ENCODE assay signal across 38 mouse cellular contexts in genomic region chr19:12613646-12614045, GRCm38 (mm10). TPM values are rescaled to one million over a fixed set of nuclear protein-coding genes. Genes with fewer than 3 reads are reported as not detected.
"Had no signal": no experiment of that assay in that cellular context is flagged by ENCODE, and none has a peak within 500 bp of the region (broad histone marks: within the 10 kb centered on the region; RNA-seq: fewer than 3 reads in every experiment).

No protein-coding gene starts in this region.

- H3K9ac ChIP-seq: embryonic facial prominence, embryonic 12.5 days; embryonic facial prominence, embryonic 13.5 days; embryonic facial prominence, embryonic 15.5 days; forebrain, embryonic 12.5 days; forebrain, embryonic 13.5 days; forebrain, embryonic 15.5 days; forebrain, postnatal 0 days had no signal

- H3K9me3 ChIP-seq: embryonic facial prominence, embryonic 10.5 days; embryonic facial prominence, embryonic 12.5 days; embryonic facial prominence, embryonic 13.5 days; embryonic facial prominence, embryonic 15.5 days; forebrain, embryonic 10.5 days; forebrain, embryonic 12.5 days; forebrain, embryonic 13.5 days; forebrain, embryonic 15.5 days had no signal

- H3K27ac ChIP-seq: embryonic facial prominence, embryonic 10.5 days; embryonic facial prominence, embryonic 12.5 days; embryonic facial prominence, embryonic 13.5 days; embryonic facial prominence, embryonic 15.5 days; forebrain, embryonic 10.5 days; forebrain, embryonic 12.5 days; forebrain, embryonic 13.5 days; forebrain, embryonic 15.5 days; gastrocnemius, adult 2 months had no signal

- H3K4me1 ChIP-seq: embryonic facial prominence, embryonic 10.5 days; embryonic facial prominence, embryonic 12.5 days; embryonic facial prominence, embryonic 13.5 days; embryonic facial prominence, embryonic 15.5 days; forebrain, embryonic 10.5 days; forebrain, embryonic 12.5 days; forebrain, embryonic 13.5 days; forebrain, embryonic 15.5 days had no signal

- H3K36me3 ChIP-seq: embryonic facial prominence, embryonic 10.5 days; embryonic facial prominence, embryonic 12.5 days; embryonic facial prominence, embryonic 13.5 days; embryonic facial prominence, embryonic 15.5 days; forebrain, embryonic 10.5 days; forebrain, embryonic 12.5 days; forebrain, embryonic 15.5 days had no signal

- H3K27me3 ChIP-seq: embryonic facial prominence, embryonic 12.5 days; embryonic facial prominence, embryonic 13.5 days; embryonic facial prominence, embryonic 15.5 days; forebrain, embryonic 12.5 days; forebrain, embryonic 13.5 days; forebrain, embryonic 15.5 days had no signal

- H3K4me3 ChIP-seq: embryonic facial prominence, embryonic 10.5 days; embryonic facial prominence, embryonic 12.5 days; embryonic facial prominence, embryonic 13.5 days; embryonic facial prominence, embryonic 15.5 days; erythroblast, embryonic 14.5 days; forebrain, embryonic 10.5 days; forebrain, embryonic 12.5 days; forebrain, embryonic 13.5 days; forebrain, embryonic 15.5 days; gastrocnemius, adult 2 months had no signal

- H3K4me2 ChIP-seq: embryonic facial prominence, embryonic 12.5 days; embryonic facial prominence, embryonic 13.5 days; embryonic facial prominence, embryonic 15.5 days; forebrain, embryonic 12.5 days; forebrain, embryonic 13.5 days; forebrain, embryonic 15.5 days had no signal

- DNase-seq: cerebellum, adult 2 months; cerebellum, adult 8-10 months; cerebellum, adult 9-10 months; cerebellum, adult 9-11 months; cerebellum, postnatal 10 days; cerebellum, postnatal 14 days; cerebellum, postnatal 25 days; cerebellum, postnatal 36 days; embryo, embryonic 11 days; forebrain, postnatal 0 days; gastrocnemius, adult 2 months; gastrocnemius, postnatal 10 days; gastrocnemius, postnatal 14 days; gastrocnemius, postnatal 25 days; gastrocnemius, postnatal 36 days; heart, adult 11 months; heart, adult 18-20 months had no signal

- ATAC-seq: forebrain, embryonic 13.5 days; forebrain, embryonic 14.5 days; forebrain, embryonic 15.5 days; forebrain, embryonic 16.5 days; forebrain, postnatal 0 days had no signal

RNA-seq across cellular contexts. Expression of gene Gm4952, which starts 13.9 kb away (rescaled TPM):
- total RNA-seq: common myeloid progenitor, adult 5-6 weeks; gastrocnemius, adult 18-20 months; gastrocnemius, adult 2 months; gastrocnemius, adult 8-10 months; gastrocnemius, postnatal 10 days; gastrocnemius, postnatal 14 days; gastrocnemius, postnatal 25 days; gastrocnemius, postnatal 36 days; granulocyte monocyte progenitor cell, adult 5-6 weeks; heart, adult 18-20 months had no signal
- polyA plus RNA-seq: embryonic facial prominence, embryonic 10.5 days; embryonic facial prominence, embryonic 15.5 days; erythroblast, embryonic 14.5 days; forebrain, embryonic 10.5 days; forebrain, embryonic 11.5 days; forebrain, embryonic 12.5 days; forebrain, embryonic 13.5 days; forebrain, embryonic 14.5 days; forebrain, embryonic 15.5 days; forebrain, embryonic 16.5 days had no signal

RNA-seq across cellular contexts. Expression of gene Glyat, which starts 19.5 kb away (rescaled TPM):
- total RNA-seq: common myeloid progenitor, adult 5-6 weeks; forebrain, postnatal 0 days; gastrocnemius, adult 18-20 months; gastrocnemius, adult 2 months; gastrocnemius, postnatal 10 days; gastrocnemius, postnatal 25 days; gastrocnemius, postnatal 36 days; gastrocnemius, postnatal 4 days; granulocyte monocyte progenitor cell, adult 5-6 weeks; heart, adult 18-20 months had no signal
- polyA plus RNA-seq: cortical plate, adult 2 months; embryonic facial prominence, embryonic 10.5 days; embryonic facial prominence, embryonic 11.5 days; embryonic facial prominence, embryonic 12.5 days; embryonic facial prominence, embryonic 13.5 days; embryonic facial prominence, embryonic 14.5 days; embryonic facial prominence, embryonic 15.5 days; erythroblast, embryonic 14.5 days; forebrain, embryonic 10.5 days; forebrain, embryonic 11.5 days; forebrain, embryonic 12.5 days; forebrain, embryonic 13.5 days; forebrain, embryonic 14.5 days; forebrain, embryonic 15.5 days; forebrain, embryonic 16.5 days; forebrain, postnatal 0 days; frontal cortex, adult 2 months had no signal

RNA-seq across cellular contexts. Expression of gene Olfr1442, which starts 56.6 kb away (rescaled TPM):
- total RNA-seq: common myeloid progenitor, adult 5-6 weeks; forebrain, postnatal 0 days; gastrocnemius, adult 18-20 months; gastrocnemius, adult 2 months; gastrocnemius, adult 8-10 months; gastrocnemius, postnatal 10 days; gastrocnemius, postnatal 14 days; gastrocnemius, postnatal 25 days; gastrocnemius, postnatal 36 days; gastrocnemius, postnatal 4 days; granulocyte monocyte progenitor cell, adult 5-6 weeks; heart, adult 18-20 months had no signal
- polyA plus RNA-seq: cerebellum, adult 2 months; cortical plate, adult 2 months; embryonic facial prominence, embryonic 10.5 days; embryonic facial prominence, embryonic 11.5 days; embryonic facial prominence, embryonic 12.5 days; embryonic facial prominence, embryonic 13.5 days; embryonic facial prominence, embryonic 14.5 days; embryonic facial prominence, embryonic 15.5 days; erythroblast, embryonic 14.5 days; forebrain, embryonic 10.5 days; forebrain, embryonic 11.5 days; forebrain, embryonic 12.5 days; forebrain, embryonic 13.5 days; forebrain, embryonic 14.5 days; forebrain, embryonic 15.5 days; forebrain, embryonic 16.5 days; forebrain, postnatal 0 days; frontal cortex, adult 2 months had no signal
